Mouse (Mus musculus): ENCODE measurements around the gene Hfe2. TPM values are rescaled to one million over a fixed set of nuclear protein-coding genes. Genes with fewer than 3 reads are reported as not detected.
"Not testable (repeated sequence)": the region's sequence is repeated elsewhere in the genome, so short reads cannot be mapped to it uniquely, and the experiment has no call there.

Gene Hfe2
- polyA plus RNA-seq, 1 experiment from 2014 or later = 1.4 TPM

- Histone ChIP-seq H3K27me3 (replicated peaks; ENCODE audit: low read depth, poor library complexity, severe bottlenecking) (peaks cover 11% of the 10 kb centered on the region), H3K4me1 (peaks cover 19% of the 10 kb centered on the region), H3K4me3 (peak overlapping the region; percentile 52), H3K27ac (replicated peaks) (peak overlapping the region; percentile 62)
- DNase-seq (ENCODE audit: low spot score); H3K36me3 ChIP-seq (replicated peaks); H3K9me3 ChIP-seq: not testable (repeated sequence)
- WGBS = 11% methylated on average over 7 of the region's 38 CpGs
These were observed 38.0 kb upstream of the Hfe2 start for GRCm38 (mm10) chr3:96486828-96487559.

DNA sequence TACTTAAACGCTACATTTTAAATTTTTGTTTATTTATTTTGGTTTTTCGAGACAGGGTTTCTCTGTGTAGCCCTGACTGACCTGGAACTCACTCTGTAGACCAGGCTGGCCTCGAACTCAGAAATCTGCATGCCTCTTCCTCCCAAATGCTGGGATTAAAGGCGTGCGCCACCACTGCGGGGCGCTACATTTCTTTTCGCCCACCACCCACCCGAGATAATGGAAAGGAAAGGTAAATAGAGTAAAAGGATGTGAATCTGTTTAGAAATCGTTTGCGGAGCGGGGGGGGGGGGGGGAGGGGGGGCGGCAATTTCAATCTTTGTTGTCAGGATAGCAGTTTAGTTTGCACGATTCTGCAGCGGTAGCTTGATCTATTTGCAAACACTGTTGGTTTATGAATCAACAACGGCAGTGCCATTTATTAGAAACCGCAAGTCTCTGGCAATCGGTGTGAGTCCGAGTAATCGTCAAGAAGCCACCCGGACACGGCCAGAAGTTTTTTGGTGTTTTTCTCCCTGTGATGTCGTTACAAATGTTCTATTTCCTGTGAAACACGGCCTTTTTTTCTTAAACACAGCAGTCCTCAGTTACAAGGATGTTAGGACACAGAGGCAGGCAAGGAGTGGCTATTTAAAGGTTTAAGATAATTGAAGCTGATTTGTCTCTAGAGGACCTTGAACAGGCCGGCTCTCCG, 37.2 kb upstream of the Hfe2 start:
- Histone ChIP-seq H3K36me3 (replicated peaks) (no peaks in the 10 kb centered on the region), H3K27ac (replicated peaks) (peak overlapping the region; percentile 80), H3K27me3 (replicated peaks; ENCODE audit: low read depth, poor library complexity, severe bottlenecking) (peaks cover 10% of the 10 kb centered on the region), H3K4me1 (peaks cover 19% of the 10 kb centered on the region), H3K9me3 (no peaks in the 10 kb centered on the region), H3K4me3 (peak overlapping the region; percentile 52)
- 5% methylated on average over 26 of the region's 26 CpGs for WGBS
- DNase-seq (ENCODE audit: low spot score) = peak; percentile 57

- H3K4me1 ChIP-seq = peaks cover 19% of the 10 kb centered on the region
- 0% methylated on average over 6 of the region's 55 CpGs for WGBS
- peak overlapping the region; percentile 52 for H3K4me3 ChIP-seq
- H3K9me3 ChIP-seq; H3K36me3 ChIP-seq (replicated peaks); DNase-seq (ENCODE audit: low spot score); H3K27me3 ChIP-seq (replicated peaks; ENCODE audit: low read depth, poor library complexity, severe bottlenecking): not testable (repeated sequence)
- peak overlapping the region; percentile 80 for H3K27ac ChIP-seq (replicated peaks)
These were observed 36.6 kb upstream of the Hfe2 start for GRCm38 (mm10) chr3:96488290-96488906.

DNA sequence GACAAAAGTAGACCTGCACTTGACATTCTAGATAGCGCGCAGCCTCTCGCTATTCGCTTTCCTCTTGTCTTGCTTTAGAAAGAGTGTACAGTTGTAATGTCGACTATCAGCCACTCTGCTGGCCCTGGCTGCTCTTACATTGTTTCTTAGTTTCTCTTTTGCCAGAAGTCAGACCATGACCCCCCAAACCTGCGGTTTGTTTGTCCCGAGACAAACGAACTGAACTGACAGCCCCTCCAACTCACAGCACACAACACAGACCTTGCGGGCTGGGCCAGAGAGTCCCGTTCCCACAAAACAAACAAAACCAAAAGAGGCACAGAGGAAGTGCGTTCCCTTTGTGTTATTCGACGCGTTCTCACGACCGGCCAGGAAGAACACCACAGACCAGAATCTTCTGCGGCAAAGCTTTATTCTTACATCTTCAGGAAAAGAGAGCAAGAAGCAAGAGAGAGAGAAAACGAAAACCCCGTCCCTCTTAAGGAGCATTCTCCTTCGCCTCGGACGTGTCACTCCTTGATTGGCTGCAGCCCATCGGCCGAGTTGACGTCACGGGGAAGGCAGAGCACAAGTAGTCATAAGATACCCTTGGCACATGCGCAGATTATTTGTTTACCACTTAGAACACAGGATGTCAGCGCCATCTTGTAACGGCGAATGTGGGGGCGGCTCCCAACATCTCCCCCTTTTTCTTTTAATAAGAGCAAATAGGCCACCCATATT, 35.9 kb upstream of the Hfe2 start:
- Histone ChIP-seq H3K4me3 (peak overlapping the region; percentile 40; the same call in 1 of the 2 replicates), H3K27ac (replicated peaks) (peak overlapping the region; percentile 82), H3K4me1 (peaks cover 19% of the 10 kb centered on the region)
- not testable (repeated sequence) for H3K9me3 ChIP-seq; H3K27me3 ChIP-seq (replicated peaks; ENCODE audit: low read depth, poor library complexity, severe bottlenecking); DNase-seq (ENCODE audit: low spot score); H3K36me3 ChIP-seq (replicated peaks)
- 1% methylated on average over 9 of the region's 31 CpGs for WGBS

GRCm38 (mm10) chr3:96489636-96490035, 35.3 kb upstream of the Hfe2 start:
- not testable (repeated sequence) for DNase-seq (ENCODE audit: low spot score); H3K27me3 ChIP-seq (replicated peaks; ENCODE audit: low read depth, poor library complexity, severe bottlenecking); H3K36me3 ChIP-seq (replicated peaks); H3K9me3 ChIP-seq
- Histone ChIP-seq H3K27ac (replicated peaks) (peak overlapping the region; percentile 83), H3K4me1 (peaks cover 19% of the 10 kb centered on the region), H3K4me3 (peak overlapping the region; percentile 29; the same call in 1 of the 2 replicates)
- 65% methylated on average over 7 of the region's 8 CpGs for WGBS

DNA sequence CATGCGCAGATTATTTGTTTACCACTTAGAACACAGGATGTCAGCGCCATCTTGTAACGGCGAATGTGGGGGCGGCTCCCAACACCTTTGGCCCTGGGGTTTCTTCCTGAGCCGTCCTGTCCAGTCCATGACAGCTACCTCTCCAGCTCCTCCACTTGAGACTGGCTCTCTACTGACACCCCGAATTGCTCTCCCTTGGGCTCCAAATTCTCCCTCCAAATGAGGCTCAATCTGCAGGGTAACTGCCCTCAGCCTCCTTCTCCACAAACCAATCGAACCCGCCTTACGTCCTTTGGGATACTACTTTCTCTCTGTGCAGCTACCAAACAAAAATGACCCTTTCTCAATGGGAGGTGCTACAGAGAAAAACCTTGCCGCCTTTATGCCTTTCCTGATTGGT, 30.5 kb upstream of the Hfe2 start:
- not testable (repeated sequence) for DNase-seq (ENCODE audit: low spot score); H3K4me3 ChIP-seq; H3K9me3 ChIP-seq; H3K27ac ChIP-seq (replicated peaks); H3K36me3 ChIP-seq (replicated peaks); H3K27me3 ChIP-seq (replicated peaks; ENCODE audit: low read depth, poor library complexity, severe bottlenecking)
- H3K4me1 ChIP-seq = peaks cover 17% of the 10 kb centered on the region; the same call in 1 of the 2 replicates
- 92% methylated on average over 7 of the region's 11 CpGs for WGBS

DNA sequence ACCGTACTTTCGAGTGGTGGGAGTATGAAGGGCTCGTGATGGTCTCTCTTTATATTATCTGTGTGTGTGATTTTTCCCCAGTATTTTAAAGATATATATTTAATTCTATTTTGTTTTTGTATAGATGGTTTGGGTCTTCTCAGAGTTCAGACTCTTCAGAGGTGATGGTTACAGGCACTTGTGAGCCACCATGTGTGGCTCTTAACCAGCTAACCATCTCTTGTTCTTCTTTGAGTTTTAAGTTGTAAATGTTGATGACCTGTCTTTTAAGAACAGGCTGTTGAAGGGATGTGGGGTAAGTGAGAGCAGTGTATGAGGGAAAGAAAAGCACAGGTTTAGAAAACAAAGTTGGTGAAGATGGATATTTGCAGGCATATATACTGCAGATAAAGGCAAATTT, 30.1 kb upstream of the Hfe2 start:
- Histone ChIP-seq H3K9me3 (no peaks in the 10 kb centered on the region), H3K4me1 (peaks cover 17% of the 10 kb centered on the region; the same call in 1 of the 2 replicates), H3K4me3 (no peak overlapping the region), H3K27ac (replicated peaks) (no peak overlapping the region), H3K27me3 (replicated peaks; ENCODE audit: low read depth, poor library complexity, severe bottlenecking) (no peaks in the 10 kb centered on the region), H3K36me3 (replicated peaks) (no peaks in the 10 kb centered on the region)
- 95% methylated on average over 3 of the region's 3 CpGs for WGBS
- no peak for DNase-seq (ENCODE audit: low spot score)

DNA sequence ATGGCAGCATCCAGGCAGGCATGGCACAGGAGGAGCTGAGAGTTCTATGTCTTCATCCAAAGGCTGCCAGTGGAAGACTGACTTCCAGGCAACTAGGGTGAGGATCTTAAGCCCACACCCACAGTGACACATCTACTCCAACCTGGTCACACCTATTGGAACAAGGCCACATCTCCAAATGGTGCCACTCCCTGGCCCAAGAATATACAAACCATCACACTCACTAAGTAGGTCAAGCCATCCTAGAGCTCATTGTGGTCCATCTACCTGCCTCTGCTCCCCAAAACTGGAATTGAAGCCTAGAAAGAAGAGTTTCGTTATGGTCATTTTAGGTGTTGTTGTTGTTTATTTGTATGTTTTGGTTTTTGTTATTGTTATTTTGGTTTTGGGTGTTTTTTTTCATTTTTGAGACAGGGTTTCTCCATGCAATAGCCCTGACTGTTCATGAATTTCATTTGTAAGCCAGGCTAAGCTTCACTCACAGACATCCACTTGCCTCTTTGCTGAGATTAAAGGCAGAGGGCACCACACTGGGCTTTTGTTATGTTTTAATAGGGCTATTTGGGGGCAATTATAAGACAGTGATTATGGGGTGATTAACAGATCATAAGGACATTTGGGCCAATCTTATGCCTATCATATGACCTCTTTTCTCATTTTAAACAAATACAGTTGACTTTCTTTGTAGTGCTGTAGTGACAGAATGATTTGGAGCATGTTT, 29.3 kb upstream of the Hfe2 start:
- peaks cover 17% of the 10 kb centered on the region; the same call in 1 of the 2 replicates for H3K4me1 ChIP-seq
- WGBS = 95% methylated on average over 1 of the region's 1 CpGs
- DNase-seq (ENCODE audit: low spot score) = no peak
- H3K36me3 ChIP-seq (replicated peaks) = no peaks in the 10 kb centered on the region
- no peak overlapping the region for H3K27ac ChIP-seq (replicated peaks)
- H3K4me3 ChIP-seq = no peak overlapping the region
- H3K27me3 ChIP-seq (replicated peaks; ENCODE audit: low read depth, poor library complexity, severe bottlenecking) = no peaks in the 10 kb centered on the region
- H3K9me3 ChIP-seq = no peaks in the 10 kb centered on the region

DNA sequence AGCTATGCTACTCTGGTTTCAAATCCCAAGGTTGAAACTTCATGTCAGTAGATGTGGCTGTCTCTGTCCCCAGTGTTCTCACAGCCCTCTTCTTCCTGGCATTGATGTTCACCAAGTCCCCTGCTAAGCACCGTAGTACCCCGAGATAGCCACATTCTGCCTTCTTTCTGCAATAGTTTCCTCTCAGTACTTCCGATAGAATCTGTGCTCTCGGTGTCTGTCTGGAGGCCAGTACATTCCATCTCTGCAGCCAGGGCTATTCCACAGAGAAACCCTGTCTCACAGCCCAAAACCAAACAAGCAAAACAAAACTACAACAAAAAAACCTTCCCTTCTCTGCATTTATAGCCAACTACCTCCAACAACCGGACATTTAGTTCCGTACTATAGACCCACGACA, 28.8 kb upstream of the Hfe2 start:
- no peaks in the 10 kb centered on the region for H3K27me3 ChIP-seq (replicated peaks; ENCODE audit: low read depth, poor library complexity, severe bottlenecking)
- no peaks in the 10 kb centered on the region for H3K9me3 ChIP-seq
- 64% methylated on average over 7 of the region's 7 CpGs for WGBS
- DNase-seq (ENCODE audit: low spot score) = no peak
- H3K4me3 ChIP-seq = peak overlapping the region; percentile 76
- no peak overlapping the region for H3K27ac ChIP-seq (replicated peaks)
- no peaks in the 10 kb centered on the region for H3K36me3 ChIP-seq (replicated peaks)
- H3K4me1 ChIP-seq = peaks cover 17% of the 10 kb centered on the region; the same call in 1 of the 2 replicates

GRCm38 (mm10) chr3:96496620-96497275, 28.2 kb upstream of the Hfe2 start:
- H3K27me3 ChIP-seq (replicated peaks; ENCODE audit: low read depth, poor library complexity, severe bottlenecking); H3K36me3 ChIP-seq (replicated peaks); DNase-seq (ENCODE audit: low spot score); H3K9me3 ChIP-seq; H3K27ac ChIP-seq (replicated peaks): not testable (repeated sequence)
- Histone ChIP-seq H3K4me3 (peak overlapping the region; percentile 76), H3K4me1 (peaks cover 17% of the 10 kb centered on the region; the same call in 1 of the 2 replicates)
- WGBS = 12% methylated on average over 14 of the region's 14 CpGs

DNA sequence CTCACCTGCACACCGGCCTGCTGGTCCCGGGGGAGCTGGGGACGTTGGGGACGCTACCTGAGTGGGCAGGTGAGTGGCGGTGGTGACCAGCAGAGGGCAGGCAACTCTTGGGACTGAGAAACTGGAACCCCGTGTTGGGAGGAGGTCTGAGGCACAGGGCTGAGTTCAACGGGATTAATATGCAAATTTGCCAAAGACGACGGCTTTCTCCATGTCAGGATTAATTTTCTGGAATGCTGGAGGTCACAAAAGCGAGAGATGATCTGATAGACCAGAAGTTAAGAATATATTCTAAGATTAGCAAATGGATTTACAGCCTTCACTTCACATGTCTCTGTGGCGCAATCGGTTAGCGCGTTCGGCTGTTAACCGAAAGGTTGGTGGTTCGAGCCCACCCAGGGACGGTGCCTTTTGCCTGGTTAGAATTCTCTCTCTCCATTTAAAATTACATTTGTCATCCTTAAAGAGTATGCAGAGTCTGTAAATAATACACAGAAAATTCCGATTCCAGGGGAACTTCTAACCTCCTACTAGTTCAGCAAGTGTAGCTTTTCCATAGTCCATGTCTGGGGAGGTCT, 27.4 kb upstream of the Hfe2 start:
- peak overlapping the region; percentile 73 for H3K27ac ChIP-seq (replicated peaks)
- WGBS = under 1% methylated on average over 19 of the region's 19 CpGs
- peaks cover 17% of the 10 kb centered on the region; the same call in 1 of the 2 replicates for H3K4me1 ChIP-seq

More for the DNA sequence above, 27.4 kb upstream of the Hfe2 start:
- Histone ChIP-seq H3K36me3 (replicated peaks) (no peaks in the 10 kb centered on the region), H3K27me3 (replicated peaks; ENCODE audit: low read depth, poor library complexity, severe bottlenecking) (no peaks in the 10 kb centered on the region), H3K9me3 (no peaks in the 10 kb centered on the region), H3K4me3 (peak overlapping the region; percentile 76)
- peak; percentile 85 for DNase-seq (ENCODE audit: low spot score)
